Mouse (Mus musculus): Measurements from ENCODE around the gene Fggy. TPM values are rescaled to one million over a fixed set of nuclear protein-coding genes. Genes with fewer than 3 reads are reported as not detected.

Fggy gene
- polyA plus RNA-seq, 1 experiment from 2014 or later, result 7.9 TPM

- DNase-seq (ENCODE audit: low spot score) (no peak), ATAC-seq (replicated peaks; ENCODE audit: low FRiP score) (no peak)
- H3K27me3 ChIP-seq (replicated peaks; ENCODE audit: control insufficient read depth, insufficient read depth, low read length), result no peaks in the 10 kb centered on the region
- 55% methylated on average over 2 of the region's 2 CpGs for WGBS
- H3K27ac ChIP-seq (ENCODE audit: low read depth, low read length), result no peak overlapping the region
- H3K4me1 ChIP-seq (replicated peaks; ENCODE audit: control insufficient read depth, insufficient read depth, low read length), result no peaks in the 10 kb centered on the region
- H3K4me3 ChIP-seq (ENCODE audit: low read depth, low read length), result no peak overlapping the region
- no peak overlapping the region for H3K4me2 ChIP-seq
- no peaks in the 10 kb centered on the region for H3K9me3 ChIP-seq (ENCODE audit: control insufficient read depth, low read length)
- H3K36me3 ChIP-seq (ENCODE audit: control insufficient read depth, insufficient read depth, low read length), result no peaks in the 10 kb centered on the region
- no peak overlapping the region for H3K9ac ChIP-seq (ENCODE audit: low read depth, low read length)
Observed at GRCm38 (mm10) chr4:95819650-95820049, 262.3 kb downstream of the Fggy start.

GRCm38 (mm10) chr4:95821906-95822579, 264.7 kb downstream of the Fggy start:
- DNase-seq (ENCODE audit: low spot score) (no peak), ATAC-seq (replicated peaks; ENCODE audit: low FRiP score) (no peak)
- 64% methylated on average over 3 of the region's 3 CpGs for WGBS
- no peaks in the 10 kb centered on the region for H3K27me3 ChIP-seq (replicated peaks; ENCODE audit: control insufficient read depth, insufficient read depth, low read length)
- no peak overlapping the region for H3K4me2 ChIP-seq
- no peak overlapping the region for H3K9ac ChIP-seq (ENCODE audit: low read depth, low read length)
- no peaks in the 10 kb centered on the region for H3K4me1 ChIP-seq (replicated peaks; ENCODE audit: control insufficient read depth, insufficient read depth, low read length)
- no peaks in the 10 kb centered on the region for H3K36me3 ChIP-seq (ENCODE audit: control insufficient read depth, insufficient read depth, low read length)
- no peaks in the 10 kb centered on the region for H3K9me3 ChIP-seq (ENCODE audit: control insufficient read depth, low read length)
- no peak overlapping the region for H3K4me3 ChIP-seq (ENCODE audit: low read depth, low read length)
- no peak overlapping the region for H3K27ac ChIP-seq (ENCODE audit: low read depth, low read length)

- ATAC-seq (replicated peaks; ENCODE audit: low FRiP score), result no peak
- Histone ChIP-seq H3K36me3 (ENCODE audit: control insufficient read depth, insufficient read depth, low read length) (no peaks in the 10 kb centered on the region), H3K9me3 (ENCODE audit: control insufficient read depth, low read length) (no peaks in the 10 kb centered on the region), H3K27ac (ENCODE audit: low read depth, low read length) (no peak overlapping the region), H3K4me3 (ENCODE audit: low read depth, low read length) (no peak overlapping the region), H3K4me2 (no peak overlapping the region), H3K27me3 (replicated peaks; ENCODE audit: control insufficient read depth, insufficient read depth, low read length) (no peaks in the 10 kb centered on the region), H3K4me1 (replicated peaks; ENCODE audit: control insufficient read depth, insufficient read depth, low read length) (no peaks in the 10 kb centered on the region; the same call in 1 of the 2 replicates), H3K9ac (ENCODE audit: low read depth, low read length) (no peak overlapping the region)
- WGBS, result 77% methylated on average over 4 of the region's 4 CpGs
- DNase-seq (ENCODE audit: low spot score), result no peak
Observed at GRCm38 (mm10) chr4:95828164-95828563, 270.9 kb downstream of the Fggy start.

- DNase-seq (ENCODE audit: low spot score) (no peak), ATAC-seq (replicated peaks; ENCODE audit: low FRiP score) (no peak)
- no peaks in the 10 kb centered on the region for H3K27me3 ChIP-seq (replicated peaks; ENCODE audit: control insufficient read depth, insufficient read depth, low read length)
- H3K4me3 ChIP-seq (ENCODE audit: low read depth, low read length), result no peak overlapping the region
- H3K27ac ChIP-seq (ENCODE audit: low read depth, low read length), result no peak overlapping the region
- no peak overlapping the region for H3K4me2 ChIP-seq
- no peak overlapping the region for H3K9ac ChIP-seq (ENCODE audit: low read depth, low read length)
- H3K36me3 ChIP-seq (ENCODE audit: control insufficient read depth, insufficient read depth, low read length), result no peaks in the 10 kb centered on the region
- H3K4me1 ChIP-seq (replicated peaks; ENCODE audit: control insufficient read depth, insufficient read depth, low read length), result no peaks in the 10 kb centered on the region; the same call in 1 of the 2 replicates
- 78% methylated on average over 2 of the region's 2 CpGs for WGBS
- no peaks in the 10 kb centered on the region for H3K9me3 ChIP-seq (ENCODE audit: control insufficient read depth, low read length)
Observed at GRCm38 (mm10) chr4:95830320-95830719, 273.0 kb downstream of the Fggy start.

GRCm38 (mm10) chr4:95839860-95840259, 282.6 kb downstream of the Fggy start:
- no peak overlapping the region for H3K4me2 ChIP-seq
- H3K36me3 ChIP-seq (ENCODE audit: control insufficient read depth, insufficient read depth, low read length), result no peaks in the 10 kb centered on the region
- no peaks in the 10 kb centered on the region for H3K27me3 ChIP-seq (replicated peaks; ENCODE audit: control insufficient read depth, insufficient read depth, low read length)
- H3K27ac ChIP-seq (ENCODE audit: low read depth, low read length), result no peak overlapping the region
- DNase-seq (ENCODE audit: low spot score) (no peak), ATAC-seq (replicated peaks; ENCODE audit: low FRiP score) (no peak)
- no peaks in the 10 kb centered on the region for H3K4me1 ChIP-seq (replicated peaks; ENCODE audit: control insufficient read depth, insufficient read depth, low read length)
- H3K9ac ChIP-seq (ENCODE audit: low read depth, low read length), result no peak overlapping the region
- no peaks in the 10 kb centered on the region for H3K9me3 ChIP-seq (ENCODE audit: control insufficient read depth, low read length)
- 78% methylated on average over 1 of the region's 1 CpGs for WGBS
- H3K4me3 ChIP-seq (ENCODE audit: low read depth, low read length), result no peak overlapping the region

- 84% methylated on average over 6 of the region's 6 CpGs for WGBS
- H3K9me3 ChIP-seq (ENCODE audit: control insufficient read depth, low read length), result no peaks in the 10 kb centered on the region
- DNase-seq (ENCODE audit: low spot score) (no peak), ATAC-seq (replicated peaks; ENCODE audit: low FRiP score) (no peak)
- H3K4me1 ChIP-seq (replicated peaks; ENCODE audit: control insufficient read depth, insufficient read depth, low read length), result no peaks in the 10 kb centered on the region
- no peaks in the 10 kb centered on the region for H3K36me3 ChIP-seq (ENCODE audit: control insufficient read depth, insufficient read depth, low read length)
- no peak overlapping the region for H3K9ac ChIP-seq (ENCODE audit: low read depth, low read length)
- H3K27me3 ChIP-seq (replicated peaks; ENCODE audit: control insufficient read depth, insufficient read depth, low read length), result no peaks in the 10 kb centered on the region
- H3K4me3 ChIP-seq (ENCODE audit: low read depth, low read length), result no peak overlapping the region
- H3K4me2 ChIP-seq, result no peak overlapping the region
- no peak overlapping the region for H3K27ac ChIP-seq (ENCODE audit: low read depth, low read length)
Observed at GRCm38 (mm10) chr4:95840389-95841053, 283.2 kb downstream of the Fggy start.

- ATAC-seq (replicated peaks; ENCODE audit: low FRiP score) (no peak), DNase-seq (ENCODE audit: low spot score) (no peak)
- Histone ChIP-seq H3K9me3 (ENCODE audit: control insufficient read depth, low read length) (no peaks in the 10 kb centered on the region), H3K27me3 (replicated peaks; ENCODE audit: control insufficient read depth, insufficient read depth, low read length) (no peaks in the 10 kb centered on the region), H3K4me3 (ENCODE audit: low read depth, low read length) (no peak overlapping the region), H3K9ac (ENCODE audit: low read depth, low read length) (no peak overlapping the region), H3K4me2 (no peak overlapping the region), H3K4me1 (replicated peaks; ENCODE audit: control insufficient read depth, insufficient read depth, low read length) (no peaks in the 10 kb centered on the region), H3K36me3 (ENCODE audit: control insufficient read depth, insufficient read depth, low read length) (no peaks in the 10 kb centered on the region), H3K27ac (ENCODE audit: low read depth, low read length) (no peak overlapping the region)
- WGBS, result 35% methylated on average over 6 of the region's 6 CpGs
Observed at GRCm38 (mm10) chr4:95845981-95846617, 288.8 kb downstream of the Fggy start.

GRCm38 (mm10) chr4:95847219-95847618, 289.9 kb downstream of the Fggy start:
- no peak overlapping the region for H3K4me2 ChIP-seq
- no peak overlapping the region for H3K9ac ChIP-seq (ENCODE audit: low read depth, low read length)
- no peak for DNase-seq (ENCODE audit: low spot score)
- H3K27me3 ChIP-seq (replicated peaks; ENCODE audit: control insufficient read depth, insufficient read depth, low read length), result no peaks in the 10 kb centered on the region
- no peak for ATAC-seq (replicated peaks; ENCODE audit: low FRiP score)
- H3K9me3 ChIP-seq (ENCODE audit: control insufficient read depth, low read length), result no peaks in the 10 kb centered on the region
- H3K4me3 ChIP-seq (ENCODE audit: low read depth, low read length), result no peak overlapping the region
- H3K36me3 ChIP-seq (ENCODE audit: control insufficient read depth, insufficient read depth, low read length), result no peaks in the 10 kb centered on the region
- H3K4me1 ChIP-seq (replicated peaks; ENCODE audit: control insufficient read depth, insufficient read depth, low read length), result no peaks in the 10 kb centered on the region
- no peak overlapping the region for H3K27ac ChIP-seq (ENCODE audit: low read depth, low read length)

GRCm38 (mm10) chr4:95847664-95848063, 290.4 kb downstream of the Fggy start:
- 89% methylated on average over 3 of the region's 3 CpGs for WGBS
- no peak overlapping the region for H3K27ac ChIP-seq (ENCODE audit: low read depth, low read length)

More at GRCm38 (mm10) chr4:95847664-95848063, 290.4 kb downstream of the Fggy start:
- Histone ChIP-seq H3K9ac (ENCODE audit: low read depth, low read length) (no peak overlapping the region), H3K27me3 (replicated peaks; ENCODE audit: control insufficient read depth, insufficient read depth, low read length) (no peaks in the 10 kb centered on the region), H3K9me3 (ENCODE audit: control insufficient read depth, low read length) (no peaks in the 10 kb centered on the region), H3K4me2 (no peak overlapping the region), H3K36me3 (ENCODE audit: control insufficient read depth, insufficient read depth, low read length) (no peaks in the 10 kb centered on the region), H3K4me3 (ENCODE audit: low read depth, low read length) (no peak overlapping the region), H3K4me1 (replicated peaks; ENCODE audit: control insufficient read depth, insufficient read depth, low read length) (no peaks in the 10 kb centered on the region)
- ATAC-seq (replicated peaks; ENCODE audit: low FRiP score), result no peak
- no peak for DNase-seq (ENCODE audit: low spot score)
